Mouse (Mus musculus): ENCODE measurements around the gene Gpr18. TPM values are rescaled to one million over a fixed set of nuclear protein-coding genes. Genes with fewer than 3 reads are reported as not detected.

Gpr18 gene
- total and polyA plus RNA-seq, 3 experiments = 33.5 to 46.2 (median 37.0) TPM

DNA sequence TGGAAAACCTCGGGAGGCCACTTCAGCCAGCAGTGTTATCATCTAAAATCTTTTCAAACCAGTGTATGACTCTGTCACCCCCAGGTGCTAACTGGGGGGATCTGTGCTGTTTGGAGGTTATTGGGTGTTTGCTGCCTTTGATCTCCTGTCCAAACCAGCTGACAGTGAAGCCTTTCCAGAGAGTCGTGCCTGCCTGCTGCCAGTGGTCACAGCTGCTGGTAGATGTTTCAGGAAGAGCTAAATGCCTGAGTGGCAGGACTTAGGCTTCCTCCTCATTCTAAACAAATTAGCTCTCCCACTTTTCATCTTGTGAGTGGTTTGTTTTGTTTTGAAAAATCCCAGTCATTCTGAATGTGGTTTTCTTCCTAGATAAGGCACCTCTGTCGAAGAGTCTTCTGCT is 10.8 kb downstream of the Gpr18 start:
- no peak overlapping the region for H3K4me2 ChIP-seq (ENCODE audit: insufficient read depth, low read depth, poor library complexity, severe bottlenecking)
- no peaks in the 10 kb centered on the region for H3K9me3 ChIP-seq (replicated peaks; ENCODE audit: low read length)
- H3K27ac ChIP-seq (ENCODE audit: insufficient read depth, low read depth) = no peak overlapping the region
- DNase-seq (ENCODE audit: extremely low read depth) = no peak
- no peaks in the 10 kb centered on the region for H3K27me3 ChIP-seq (replicated peaks)
- H3K36me3 ChIP-seq (replicated peaks in 1 of 2; ENCODE audit: control insufficient read depth in 1 of 2, insufficient read depth in 1 of 2, low read length in 1 of 2) = peaks cover 9 to 38% of the 10 kb centered on the region in 2 experiments
- dilution Hi-C loops (cut with MboI; ENCODE audit: extremely low pct_ligation_motif_present, extremely low pct_unique_long_range_greater_than_20kb, low sequenced_read_pairs) = no loop called here
- TF ChIP-seq HCFC1 (IDR thresholded peaks at IDR 0.05; ENCODE audit: low read depth, low read length) (no peak), TCF12 (IDR thresholded peaks at IDR 0.05; ENCODE audit: low read depth, low read length) (no peak), CHD1 (IDR thresholded peaks at IDR 0.05; ENCODE audit: low read depth, low read length) (no peak), E2F4 (IDR thresholded peaks at IDR 0.05; ENCODE audit: insufficient replicate concordance, low read depth, low read length) (no peak), JUND (conservative IDR thresholded peaks at IDR 0.05; ENCODE audit: low read depth, low read length) (no peak), USF2 (conservative IDR thresholded peaks at IDR 0.05; ENCODE audit: low read depth, low read length) (no peak), CHD2 (IDR thresholded peaks at IDR 0.05; ENCODE audit: low read length) (no peak), JUN (IDR thresholded peaks at IDR 0.05; ENCODE audit: insufficient read depth, low read depth, low read length) (no peak), RCOR1 (conservative IDR thresholded peaks at IDR 0.05; ENCODE audit: low read depth, low read length) (no peak), POLR2AphosphoS2 (IDR thresholded peaks at IDR 0.05; ENCODE audit: low read depth, low read length) (no peak), POLR2A (IDR thresholded peaks at IDR 0.05; ENCODE audit: low read depth, low read length) (no peak), ZKSCAN1 (IDR thresholded peaks at IDR 0.05; ENCODE audit: borderline replicate concordance, low read depth, low read length) (no peak), CTCF (conservative IDR thresholded peaks at IDR 0.05 in 1 of 2, IDR thresholded peaks at IDR 0.05 in 1 of 2; ENCODE audit: low read depth in 2 of 2, low read length in 2 of 2) (no peak), SMC3 (IDR thresholded peaks at IDR 0.05; ENCODE audit: low read depth, low read length) (no peak), PAX5 (IDR thresholded peaks at IDR 0.05; ENCODE audit: low read length) (no peak)
- peaks cover 19 to 86% of the 10 kb centered on the region in 2 experiments for H3K4me1 ChIP-seq (ENCODE audit: control insufficient read depth in 1 of 2, insufficient read depth in 2 of 2)
- H3K79me2 ChIP-seq (replicated peaks; ENCODE audit: control insufficient read depth, extremely low read depth, insufficient read depth, poor library complexity, severe bottlenecking) = 0 out of 2 replicates have a peak, but pooled peaks cover 2% of the 10 kb centered on the region
- no peak overlapping the region for H3K9ac ChIP-seq (ENCODE audit: insufficient read depth, low read depth)
- no peak overlapping the region for H3K4me3 ChIP-seq (replicated peaks in 1 of 3; ENCODE audit: low read depth in 2 of 3, low read length in 2 of 3, poor library complexity in 1 of 3)
- in situ Hi-C loops (cut with MboI; ENCODE audit: low pct_ligation_motif_present, low pct_unique_long_range_greater_than_20kb, low sequenced_read_pairs) = no loop called here

DNA sequence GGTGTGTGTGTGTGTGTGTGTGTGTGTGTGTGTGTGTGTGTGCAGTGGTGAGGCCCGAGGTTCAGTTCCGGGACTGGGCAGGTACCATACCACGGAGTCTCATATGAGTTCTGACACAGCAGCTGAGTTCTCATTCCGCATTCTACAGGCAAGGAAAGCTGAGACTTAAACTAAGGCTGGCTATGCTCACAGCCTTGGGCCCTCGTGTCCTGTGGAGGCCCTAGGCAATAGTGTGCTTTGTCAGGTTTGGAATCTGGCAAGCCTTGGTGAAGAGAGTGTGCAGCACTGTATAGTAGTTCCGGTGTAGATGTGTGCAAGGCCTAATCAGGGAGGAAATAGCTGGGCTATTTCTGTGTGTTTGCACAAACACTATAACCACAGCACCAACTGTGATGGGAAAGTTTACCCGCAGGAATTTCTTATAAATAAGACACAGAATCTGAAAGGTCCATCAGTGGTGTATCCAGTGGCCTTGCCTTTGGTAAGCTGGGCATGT is 12.2 kb downstream of the Gpr18 start:
- H3K4me3 ChIP-seq (replicated peaks in 1 of 3; ENCODE audit: low read depth in 2 of 3, low read length in 2 of 3, poor library complexity in 1 of 3) = no peak overlapping the region
- dilution Hi-C loops (cut with MboI; ENCODE audit: extremely low pct_ligation_motif_present, extremely low pct_unique_long_range_greater_than_20kb, low sequenced_read_pairs) = no loop called here

More for the DNA sequence above, 12.2 kb downstream of the Gpr18 start:
- no peak for DNase-seq (ENCODE audit: extremely low read depth)
- no peak for TF ChIP-seq POLR2AphosphoS2 (IDR thresholded peaks at IDR 0.05; ENCODE audit: low read depth, low read length)
- no peak for TF ChIP-seq JUN (IDR thresholded peaks at IDR 0.05; ENCODE audit: insufficient read depth, low read depth, low read length)
- TF ChIP-seq POLR2A (IDR thresholded peaks at IDR 0.05; ENCODE audit: low read depth, low read length) = no peak
- no peak for TF ChIP-seq CTCF (conservative IDR thresholded peaks at IDR 0.05 in 1 of 2, IDR thresholded peaks at IDR 0.05 in 1 of 2; ENCODE audit: low read depth in 2 of 2, low read length in 2 of 2)
- TF ChIP-seq JUND (conservative IDR thresholded peaks at IDR 0.05; ENCODE audit: low read depth, low read length) = no peak
- no peak for TF ChIP-seq NELFE (IDR thresholded peaks at IDR 0.05; ENCODE audit: low read depth, low read length)
- no peak for TF ChIP-seq MYC (IDR thresholded peaks at IDR 0.05; ENCODE audit: low read depth, low read length)
- TF ChIP-seq MAZ (IDR thresholded peaks at IDR 0.05; ENCODE audit: low read depth, low read length) = no peak
- TF ChIP-seq EP300 (IDR thresholded peaks at IDR 0.05; ENCODE audit: low read length) = no peak
- no peak for TF ChIP-seq HCFC1 (IDR thresholded peaks at IDR 0.05; ENCODE audit: low read depth, low read length)
- TF ChIP-seq NRF1 (IDR thresholded peaks at IDR 0.05; ENCODE audit: low read depth, low read length) = no peak
- no peak for TF ChIP-seq TCF12 (IDR thresholded peaks at IDR 0.05; ENCODE audit: low read depth, low read length)
- no peak for TF ChIP-seq MXI1 (IDR thresholded peaks at IDR 0.05; ENCODE audit: low read depth, low read length)
- TF ChIP-seq CHD1 (IDR thresholded peaks at IDR 0.05; ENCODE audit: low read depth, low read length) = no peak
- TF ChIP-seq CHD2 (IDR thresholded peaks at IDR 0.05; ENCODE audit: low read length) = no peak
- TF ChIP-seq MAX (IDR thresholded peaks at IDR 0.05; ENCODE audit: low read length) = no peak
- in situ Hi-C loops (cut with MboI; ENCODE audit: low pct_ligation_motif_present, low pct_unique_long_range_greater_than_20kb, low sequenced_read_pairs) = no loop called here
- Histone ChIP-seq H3K36me3 (replicated peaks in 1 of 2; ENCODE audit: control insufficient read depth in 1 of 2, insufficient read depth in 1 of 2, low read length in 1 of 2) (peaks cover 2 to 34% of the 10 kb centered on the region in 2 experiments), H3K79me2 (replicated peaks; ENCODE audit: control insufficient read depth, extremely low read depth, insufficient read depth, poor library complexity, severe bottlenecking) (0 out of 2 replicates have a peak, but pooled peaks cover 3% of the 10 kb centered on the region), H3K4me1 (ENCODE audit: control insufficient read depth in 1 of 2, insufficient read depth in 2 of 2) (peaks cover 19 to 89% of the 10 kb centered on the region in 2 experiments), H3K4me2 (ENCODE audit: insufficient read depth, low read depth, poor library complexity, severe bottlenecking) (no peak overlapping the region), H3K9me3 (replicated peaks; ENCODE audit: low read length) (no peaks in the 10 kb centered on the region), H3K27ac (ENCODE audit: insufficient read depth, low read depth) (no peak overlapping the region), H3K9ac (ENCODE audit: insufficient read depth, low read depth) (no peak overlapping the region), H3K27me3 (replicated peaks) (no peaks in the 10 kb centered on the region)
